Mouse (Mus musculus) kidney, postnatal 0 days (tissue): ENCODE measurements at regions not wholly inside any gene's neighbourhood (a gene's known extent, or its start where the extent isn't known, plus 50 kb on each side); places are given as distances from the start of the nearest gene placed in this dataset.

Experiments used
- ATAC-seq: fragments of 200-750 bp; cut with Nextera tagmentation; replicated peaks from 2 replicates; pipeline ENCODE4 v1.8.0; 2017; ENCODE audit warnings: low read depth, moderate number of reproducible peaks, moderate TSS enrichment, moderate library complexity; ENCODE audit not compliant: low FRiP score
- DNase-seq: peaks from one replicate; pipeline ENCODE4 v3.0.0-alpha.2; 2016; ENCODE audit warnings: low spot score
- H3K27ac ChIP-seq: fragments of 300-500 bp; sonication (generic); 2 replicates; pipeline ENCODE4 v1.5.1; 2014; ENCODE audit warnings: mild to moderate bottlenecking
- H3K27me3 ChIP-seq: fragments of 300-500 bp; sonication (generic); 2 replicates; pipeline ENCODE4 v1.6.1; 2014; ENCODE audit warnings: low read length, mixed read lengths; ENCODE audit not compliant: insufficient read depth
- H3K36me3 ChIP-seq: fragments of 300-500 bp; sonication (generic); 2 replicates; pipeline ENCODE4 v1.6.1; 2014; ENCODE audit warnings: low read length, mixed read lengths; ENCODE audit not compliant: insufficient read depth
- H3K4me1 ChIP-seq: fragments of 300-500 bp; sonication (generic); replicated peaks from 2 replicates; pipeline ENCODE4 v1.6.1; 2014; ENCODE audit warnings: antibody characterized with exemption, low read length, mixed read lengths; ENCODE audit not compliant: insufficient read depth
- H3K4me2 ChIP-seq: fragments of 300-500 bp; sonication (generic); 2 replicates; pipeline ENCODE4 v1.6.1; 2014; ENCODE audit warnings: mild to moderate bottlenecking, low read length, moderate library complexity, mixed read lengths
- H3K4me3 ChIP-seq: fragments of 300-500 bp; sonication (generic); replicated peaks from 2 replicates; pipeline ENCODE4 v1.5.1; 2014; ENCODE audit warnings: low read depth, low read length
- H3K9ac ChIP-seq: fragments of 300-500 bp; sonication (generic); 2 replicates; pipeline ENCODE4 v1.6.1; 2014; ENCODE audit warnings: low read depth, low read length
- H3K9me3 ChIP-seq: fragments of 300-500 bp; sonication (generic); replicated peaks from 2 replicates; pipeline ENCODE4 v1.6.1; 2016; ENCODE audit warnings: low read length, inconsistent platforms, mixed read lengths
- CTCF ChIP-seq: IDR thresholded peaks from 2 replicates; pipeline ENCODE4 v1.5.1; 2016; ENCODE audit warnings: antibody characterized with exemption, low read depth, mild to moderate bottlenecking, moderate library complexity
- WGBS: fragments of 180-500 bp; shearing (Covaris S2); extraction: QIAGEN DNeasy Blood & Tissue Kit; methylation state at CpG from one replicate; pipeline ENCODE4 v1.1.7; 2014; 5-methylcytosine and 5-hydroxymethylcytosine counted together

DNA sequence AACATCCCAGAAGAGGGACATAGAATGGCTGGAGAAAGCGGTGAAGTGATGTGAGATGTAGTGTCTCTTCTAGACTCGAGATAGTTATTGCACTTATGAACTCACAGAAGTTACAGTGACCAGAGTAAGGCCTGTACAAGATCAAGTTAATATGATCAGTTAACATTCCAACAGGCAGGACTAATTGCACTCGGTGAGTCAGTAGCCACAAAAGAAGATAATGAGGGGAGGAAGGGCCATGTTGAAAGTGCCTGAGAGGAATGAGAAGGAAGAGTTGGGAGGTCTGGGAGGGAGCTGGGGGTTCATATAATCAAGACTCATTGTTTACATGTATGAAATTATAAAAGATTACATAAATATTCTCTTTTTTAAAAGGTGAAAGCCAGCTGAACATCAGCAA is 602.3 kb downstream of the Insc start:
- no peak overlapping the region for H3K4me3 ChIP-seq
- no peaks in the 10 kb centered on the region for H3K27me3 ChIP-seq
- H3K27ac ChIP-seq, result no peak overlapping the region
- H3K9ac ChIP-seq, result no peak overlapping the region
- no peaks in the 10 kb centered on the region for H3K4me1 ChIP-seq
- ATAC-seq, result no peak
- H3K4me2 ChIP-seq, result no peak overlapping the region
- 88% methylated on average over 3 of the region's 3 CpGs for WGBS
- no peak for TF ChIP-seq CTCF
- H3K36me3 ChIP-seq, result no peaks in the 10 kb centered on the region
- no peak for DNase-seq
- H3K9me3 ChIP-seq, result no peaks in the 10 kb centered on the region

- no peaks in the 10 kb centered on the region for H3K9me3 ChIP-seq
- DNase-seq (peak; percentile 12), ATAC-seq (no peak)
- H3K4me3 ChIP-seq, result no peak overlapping the region
- H3K4me2 ChIP-seq, result no peak overlapping the region
- no peaks in the 10 kb centered on the region for H3K27me3 ChIP-seq
- H3K9ac ChIP-seq, result no peak overlapping the region
- H3K27ac ChIP-seq, result no peak overlapping the region
- no peaks in the 10 kb centered on the region for H3K4me1 ChIP-seq
- no peak for TF ChIP-seq CTCF
- WGBS, result 27% methylated on average over 6 of the region's 6 CpGs
- no peaks in the 10 kb centered on the region for H3K36me3 ChIP-seq
These were observed 615.2 kb downstream of the Insc start for GRCm38 (mm10) chr7:115358711-115359110.

DNA sequence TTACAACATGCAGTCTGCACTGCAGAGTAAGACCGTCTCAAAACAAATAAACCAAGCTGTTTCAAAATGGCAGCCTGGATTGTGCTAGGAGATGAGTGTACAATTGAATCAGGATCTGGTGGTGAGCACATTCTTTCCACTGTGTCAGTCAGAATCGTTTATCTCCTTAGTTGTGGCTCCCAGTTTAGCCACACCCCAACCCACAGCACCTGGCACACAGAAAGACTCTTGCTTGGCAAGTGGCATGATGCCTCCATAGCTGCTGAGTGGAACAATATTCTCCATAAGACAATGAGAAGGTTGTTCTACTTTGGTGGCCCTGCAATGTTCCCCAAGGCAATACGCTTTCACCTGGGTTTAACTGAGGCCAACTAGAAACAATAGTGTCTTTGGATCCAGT is 616.6 kb downstream of the Insc start:
- H3K27ac ChIP-seq, result no peak overlapping the region
- no peak overlapping the region for H3K9ac ChIP-seq
- WGBS, result 88% methylated on average over 3 of the region's 3 CpGs
- H3K36me3 ChIP-seq, result no peaks in the 10 kb centered on the region
- no peak overlapping the region for H3K4me2 ChIP-seq
- H3K27me3 ChIP-seq, result no peaks in the 10 kb centered on the region
- ATAC-seq, result no peak
- no peaks in the 10 kb centered on the region for H3K9me3 ChIP-seq
- no peaks in the 10 kb centered on the region for H3K4me1 ChIP-seq
- H3K4me3 ChIP-seq, result no peak overlapping the region
- no peak for TF ChIP-seq CTCF
- DNase-seq, result no peak

GRCm38 (mm10) chr7:115362117-115362516 is 618.6 kb downstream of the Insc start:
- Histone ChIP-seq H3K9ac (no peak overlapping the region), H3K4me3 (no peak overlapping the region), H3K4me2 (no peak overlapping the region), H3K4me1 (no peaks in the 10 kb centered on the region), H3K9me3 (no peaks in the 10 kb centered on the region), H3K27ac (no peak overlapping the region), H3K36me3 (no peaks in the 10 kb centered on the region), H3K27me3 (no peaks in the 10 kb centered on the region)
- TF ChIP-seq CTCF, result no peak
- WGBS, result 87% methylated on average over 2 of the region's 2 CpGs
- no peak for ATAC-seq
- DNase-seq, result no peak

- peak; percentile 25; the same call in 1 of the 2 replicates for ATAC-seq
- Histone ChIP-seq H3K4me1 (no peaks in the 10 kb centered on the region), H3K9ac (no peak overlapping the region), H3K27me3 (no peaks in the 10 kb centered on the region), H3K4me3 (no peak overlapping the region), H3K9me3 (no peaks in the 10 kb centered on the region), H3K4me2 (no peak overlapping the region), H3K36me3 (no peaks in the 10 kb centered on the region), H3K27ac (no peak overlapping the region)
- 47% methylated on average over 5 of the region's 5 CpGs for WGBS
- TF ChIP-seq CTCF, result peak; percentile 87
- peak; percentile 50 for DNase-seq
These were observed 623.4 kb downstream of the Insc start for GRCm38 (mm10) chr7:115366910-115367309.

DNA sequence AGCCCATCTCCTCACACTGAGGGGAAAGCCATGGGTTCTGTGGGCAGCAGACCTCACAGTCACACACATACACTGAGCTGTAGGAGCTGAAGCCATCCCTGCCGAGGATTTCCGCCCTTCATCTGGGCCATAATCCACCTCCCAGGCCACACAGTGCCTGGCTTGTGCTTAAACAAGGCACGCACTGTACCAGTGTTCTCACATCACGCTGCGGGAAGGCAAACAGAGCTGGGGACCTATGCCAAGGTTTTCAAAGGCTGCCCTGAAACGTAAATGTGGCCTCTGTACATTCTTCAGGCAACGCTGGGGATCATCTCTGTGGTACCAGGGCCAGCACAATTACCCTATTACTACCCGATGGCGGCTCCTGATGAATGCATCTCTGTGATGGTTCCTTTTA is 627.6 kb downstream of the Insc start:
- ATAC-seq, result no peak

DNA sequence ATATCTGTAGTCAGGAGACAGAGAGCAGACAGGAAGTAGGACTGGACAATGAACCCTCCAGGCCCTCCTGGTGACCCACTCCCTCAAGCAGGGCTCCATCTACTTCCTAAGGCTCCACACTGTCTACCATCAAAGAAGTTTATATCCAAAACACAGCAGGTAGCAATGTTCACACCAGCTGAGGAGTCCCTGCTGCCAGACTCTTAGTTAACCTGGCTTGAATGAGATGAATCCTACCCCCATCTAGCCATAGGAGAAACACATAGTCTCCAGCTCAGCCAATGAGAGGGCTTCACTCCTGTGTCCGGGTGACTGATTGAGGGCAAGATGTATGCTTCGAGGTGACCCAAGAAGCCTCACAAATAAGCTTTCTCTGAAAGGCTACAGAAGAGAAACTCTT is 629.4 kb downstream of the Insc start:
- Histone ChIP-seq H3K4me1 (no peaks in the 10 kb centered on the region), H3K36me3 (no peaks in the 10 kb centered on the region), H3K4me3 (no peak overlapping the region), H3K4me2 (no peak overlapping the region), H3K9ac (no peak overlapping the region), H3K9me3 (no peaks in the 10 kb centered on the region), H3K27ac (no peak overlapping the region), H3K27me3 (no peaks in the 10 kb centered on the region)
- DNase-seq (no peak), ATAC-seq (no peak)
- no peak for TF ChIP-seq CTCF
- WGBS, result 44% methylated on average over 2 of the region's 2 CpGs

More for the DNA sequence above, 627.6 kb downstream of the Insc start:
- H3K9me3 ChIP-seq, result no peaks in the 10 kb centered on the region
- no peak overlapping the region for H3K27ac ChIP-seq
- no peak overlapping the region for H3K9ac ChIP-seq
- H3K4me3 ChIP-seq, result no peak overlapping the region
- DNase-seq, result no peak
- H3K27me3 ChIP-seq, result no peaks in the 10 kb centered on the region
- no peaks in the 10 kb centered on the region for H3K4me1 ChIP-seq
- no peak overlapping the region for H3K4me2 ChIP-seq
- 82% methylated on average over 9 of the region's 9 CpGs for WGBS
- H3K36me3 ChIP-seq, result no peaks in the 10 kb centered on the region
- no peak for TF ChIP-seq CTCF
